Mouse (Mus musculus): ENCODE results near the gene Srpk2. TPM values are rescaled to one million over a fixed set of nuclear protein-coding genes. Genes with fewer than 3 reads are reported as not detected.
"Not testable (repeated sequence)": the region's sequence is repeated elsewhere in the genome, so short reads cannot be mapped to it uniquely, and the experiment has no call there.

The Srpk2 gene
- polyA plus RNA-seq (2015; fragmentation: Nextera tagmentation; extraction: Ambion mirVana) = 33.1 and 36.2 TPM in 2 replicates

DNA sequence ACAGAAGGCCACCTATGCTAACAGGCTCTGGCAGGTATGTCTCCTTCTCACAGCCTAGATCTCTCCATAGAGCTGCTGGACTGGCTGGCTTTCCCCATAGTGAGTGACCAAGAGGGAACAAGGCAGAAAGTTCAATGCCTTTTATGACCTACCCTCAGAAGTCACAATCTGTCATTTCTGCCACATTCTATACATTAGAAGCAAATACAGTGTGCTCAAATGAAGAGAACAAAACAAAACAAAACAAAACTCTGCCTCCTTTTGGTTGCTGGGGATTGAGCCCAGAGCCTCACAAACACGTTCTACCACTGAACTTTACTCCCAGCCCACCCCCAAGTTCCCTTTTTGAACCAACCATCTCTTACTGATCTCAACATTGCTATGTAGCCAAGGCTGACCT, at the start of gene Srpk2:
Gene Srpk2 (minus strand): TSS at position 101 of the 400 bp plus-strand sequence.
- ATAC-seq = no peak
- Histone ChIP-seq H3K4me3 (replicated peaks) (no peak within 1 kb of the TSS), H3K36me3 (no peaks in the 10 kb centered on the region), H3K9ac (no peak within 1 kb of the TSS), H3K27me3 (replicated peaks) (no peaks in the 10 kb centered on the region), H3K27ac (no peak within 1 kb of the TSS), H3K4me2 (replicated peaks) (no peak within 1 kb of the TSS), H3K4me1 (replicated peaks) (no peaks in the 10 kb centered on the region), H3K9me3 (no peaks in the 10 kb centered on the region)
- WGBS = 63% methylated on average over 1 of the region's 1 CpGs

DNA sequence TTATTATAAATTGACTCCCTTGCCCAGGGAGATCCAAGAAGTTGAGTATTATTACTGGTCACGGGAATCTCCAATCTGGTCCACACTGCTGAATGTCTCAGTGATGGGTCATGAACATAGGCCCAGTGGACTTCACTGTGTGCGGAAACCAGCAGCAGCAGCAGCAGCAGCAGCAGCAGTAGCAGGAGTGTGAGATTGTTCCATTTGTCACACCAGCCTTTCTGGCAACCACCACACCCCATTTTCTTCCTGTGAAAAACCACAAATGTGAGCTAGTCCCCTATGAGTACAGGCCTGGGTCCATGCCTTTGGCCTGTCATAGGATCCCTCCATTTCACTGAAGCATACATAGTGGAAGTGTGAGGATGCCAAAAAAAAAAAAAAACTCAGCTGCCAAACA, 37.5 kb upstream of the Srpk2 start:
- no peak for ATAC-seq
- no peaks in the 10 kb centered on the region for H3K27me3 ChIP-seq (replicated peaks)
- H3K4me3 ChIP-seq (replicated peaks) = no peak overlapping the region
- H3K36me3 ChIP-seq = no peaks in the 10 kb centered on the region
- H3K9me3 ChIP-seq = no peaks in the 10 kb centered on the region
- H3K9ac ChIP-seq = no peak overlapping the region
- no peaks in the 10 kb centered on the region for H3K4me1 ChIP-seq (replicated peaks)
- no peak overlapping the region for H3K4me2 ChIP-seq (replicated peaks)
- 81% methylated on average over 2 of the region's 2 CpGs for WGBS
- H3K27ac ChIP-seq = no peak overlapping the region

DNA sequence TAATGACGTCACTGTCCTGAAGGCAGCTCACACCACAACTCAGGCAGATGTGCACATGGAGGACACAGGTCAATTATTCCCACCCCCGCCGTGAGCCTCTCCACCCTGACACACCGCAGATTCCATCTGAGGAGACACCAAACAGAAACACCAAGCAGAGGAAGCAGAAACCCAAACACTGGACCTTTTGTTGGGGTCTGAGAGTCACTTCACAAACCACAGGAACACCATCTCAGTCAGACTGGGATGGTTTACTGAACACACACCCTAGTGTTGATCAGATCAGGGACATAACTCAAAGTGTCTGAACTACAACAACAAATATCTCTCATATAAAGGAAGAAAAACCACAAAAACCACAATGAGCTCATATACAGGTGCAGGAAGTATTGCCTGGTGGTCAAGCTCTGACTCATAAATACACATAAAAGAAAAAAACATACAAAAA, 34.5 kb upstream of the Srpk2 start:
- H3K27me3 ChIP-seq (replicated peaks) = no peaks in the 10 kb centered on the region
- H3K4me3 ChIP-seq (replicated peaks) = no peak overlapping the region
- no peak overlapping the region for H3K9ac ChIP-seq
- no peak for ATAC-seq
- H3K9me3 ChIP-seq = no peaks in the 10 kb centered on the region
- no peak overlapping the region for H3K4me2 ChIP-seq (replicated peaks)
- 66% methylated on average over 4 of the region's 4 CpGs for WGBS
- no peaks in the 10 kb centered on the region for H3K4me1 ChIP-seq (replicated peaks)
- no peaks in the 10 kb centered on the region for H3K36me3 ChIP-seq
- no peak overlapping the region for H3K27ac ChIP-seq

DNA sequence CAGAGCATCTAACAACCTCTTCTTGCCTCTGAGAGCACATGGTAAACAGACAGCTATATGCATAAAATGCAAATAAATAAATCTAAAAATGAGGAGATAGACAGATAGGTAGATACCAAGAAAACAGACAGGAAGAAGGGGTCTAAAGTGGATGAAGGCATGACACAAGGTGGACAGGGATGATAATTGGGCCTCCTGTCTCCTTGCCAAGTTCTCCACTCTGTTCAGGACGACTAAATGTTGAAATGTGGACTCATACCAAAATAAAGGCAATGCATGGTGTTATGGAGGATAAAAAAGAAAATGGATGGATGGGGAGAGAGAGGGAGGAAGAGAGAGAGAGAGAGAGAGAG, 33.7 kb upstream of the Srpk2 start:
- no peaks in the 10 kb centered on the region for H3K27me3 ChIP-seq (replicated peaks)
- no peak for ATAC-seq
- no peak overlapping the region for H3K4me2 ChIP-seq (replicated peaks)
- WGBS = 66% methylated on average over 1 of the region's 1 CpGs
- no peak overlapping the region for H3K27ac ChIP-seq
- no peaks in the 10 kb centered on the region for H3K9me3 ChIP-seq
- no peaks in the 10 kb centered on the region for H3K4me1 ChIP-seq (replicated peaks)
- no peak overlapping the region for H3K9ac ChIP-seq
- H3K36me3 ChIP-seq = no peaks in the 10 kb centered on the region
- no peak overlapping the region for H3K4me3 ChIP-seq (replicated peaks)

DNA sequence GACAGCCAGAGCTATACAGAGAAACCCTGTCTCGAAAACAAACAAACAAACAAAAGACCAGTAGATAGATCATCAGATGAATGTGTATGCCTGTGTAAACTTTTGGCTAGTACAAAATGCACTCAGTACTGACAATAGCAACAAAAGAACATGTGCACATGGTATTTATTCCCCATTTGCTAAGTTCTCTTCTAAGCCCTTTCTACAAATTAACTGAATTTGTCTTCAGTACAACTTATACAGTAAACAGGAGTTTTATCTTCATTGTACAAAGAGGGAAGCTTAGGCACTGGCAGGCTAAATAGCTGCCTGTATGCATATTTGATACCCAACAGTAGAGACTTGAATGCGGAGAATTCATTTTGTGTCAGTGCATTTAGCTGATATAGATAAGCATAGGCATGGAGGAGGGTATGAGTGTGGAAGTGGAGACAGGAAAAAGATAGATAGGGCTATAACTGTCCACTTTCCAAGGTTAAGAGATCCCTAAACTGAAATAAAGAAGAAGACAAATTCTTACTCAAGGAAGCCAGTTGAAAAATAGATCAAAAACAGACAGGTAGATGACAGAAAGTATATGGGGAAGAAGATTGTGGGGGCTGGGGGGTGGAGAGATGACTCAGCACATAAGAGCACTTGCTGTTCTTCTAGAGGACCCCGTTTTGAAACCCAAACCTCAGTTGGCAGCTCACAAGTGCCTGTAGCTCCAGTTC, 33.2 kb upstream of the Srpk2 start:
- H3K4me2 ChIP-seq (replicated peaks) = no peak overlapping the region
- H3K36me3 ChIP-seq = no peaks in the 10 kb centered on the region
- no peak overlapping the region for H3K9ac ChIP-seq
- no peak overlapping the region for H3K4me3 ChIP-seq (replicated peaks)
- no peak for ATAC-seq
- H3K4me1 ChIP-seq (replicated peaks) = no peaks in the 10 kb centered on the region
- no peak overlapping the region for H3K27ac ChIP-seq
- 78% methylated on average over 3 of the region's 3 CpGs for WGBS
- no peaks in the 10 kb centered on the region for H3K9me3 ChIP-seq
- no peaks in the 10 kb centered on the region for H3K27me3 ChIP-seq (replicated peaks)

DNA sequence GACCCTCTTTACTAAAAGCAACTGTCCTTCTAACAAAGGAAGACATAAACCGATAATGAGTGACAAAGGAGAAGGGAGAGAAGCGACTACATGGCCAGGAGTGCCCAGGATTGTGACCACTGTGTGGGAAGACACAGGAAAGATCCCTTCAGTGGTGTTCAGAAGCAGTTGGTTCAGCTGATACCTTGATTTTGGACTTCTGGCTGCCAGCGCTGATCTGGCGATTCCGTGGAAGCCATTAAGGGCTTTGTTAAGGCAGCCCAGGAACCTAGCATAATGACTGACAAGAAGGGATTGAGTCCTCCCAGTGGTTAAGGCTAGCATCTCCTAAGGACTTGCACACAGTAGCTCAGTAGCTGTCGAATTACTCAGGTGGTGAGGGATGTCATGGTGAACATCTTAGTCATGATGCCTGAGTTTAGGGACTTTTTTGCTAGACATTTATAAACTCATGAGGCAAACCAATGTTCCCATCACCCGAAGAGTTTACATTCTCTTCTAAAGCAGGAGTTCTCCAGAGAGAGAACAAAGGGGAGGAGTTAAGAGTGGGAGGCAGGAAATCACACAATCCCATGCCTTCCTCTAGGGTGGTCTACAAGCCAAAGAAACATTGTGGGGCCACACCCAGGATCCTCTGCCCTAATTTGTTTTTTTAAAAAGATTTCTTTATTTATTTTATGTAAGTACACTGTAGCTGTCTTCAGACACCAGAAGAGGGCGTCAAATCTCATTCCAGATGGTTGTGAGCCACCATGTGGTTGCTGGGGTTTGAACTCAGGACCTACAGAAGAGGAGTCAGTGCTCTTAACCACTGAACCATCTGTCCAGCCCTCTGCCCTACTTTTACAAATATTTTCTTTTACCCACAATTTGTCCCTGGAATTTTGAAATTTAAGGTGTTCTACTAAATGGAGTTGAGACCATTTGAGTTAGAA, 29.3 kb upstream of the Srpk2 start:
- Histone ChIP-seq H3K4me1 (replicated peaks) (no peaks in the 10 kb centered on the region), H3K4me2 (replicated peaks) (no peak overlapping the region), H3K36me3 (peaks cover 17% of the 10 kb centered on the region), H3K27me3 (replicated peaks) (no peaks in the 10 kb centered on the region), H3K9me3 (no peaks in the 10 kb centered on the region), H3K4me3 (replicated peaks) (no peak overlapping the region), H3K9ac (no peak overlapping the region), H3K27ac (no peak overlapping the region)
- WGBS = 89% methylated on average over 8 of the region's 8 CpGs
- ATAC-seq = no peak

DNA sequence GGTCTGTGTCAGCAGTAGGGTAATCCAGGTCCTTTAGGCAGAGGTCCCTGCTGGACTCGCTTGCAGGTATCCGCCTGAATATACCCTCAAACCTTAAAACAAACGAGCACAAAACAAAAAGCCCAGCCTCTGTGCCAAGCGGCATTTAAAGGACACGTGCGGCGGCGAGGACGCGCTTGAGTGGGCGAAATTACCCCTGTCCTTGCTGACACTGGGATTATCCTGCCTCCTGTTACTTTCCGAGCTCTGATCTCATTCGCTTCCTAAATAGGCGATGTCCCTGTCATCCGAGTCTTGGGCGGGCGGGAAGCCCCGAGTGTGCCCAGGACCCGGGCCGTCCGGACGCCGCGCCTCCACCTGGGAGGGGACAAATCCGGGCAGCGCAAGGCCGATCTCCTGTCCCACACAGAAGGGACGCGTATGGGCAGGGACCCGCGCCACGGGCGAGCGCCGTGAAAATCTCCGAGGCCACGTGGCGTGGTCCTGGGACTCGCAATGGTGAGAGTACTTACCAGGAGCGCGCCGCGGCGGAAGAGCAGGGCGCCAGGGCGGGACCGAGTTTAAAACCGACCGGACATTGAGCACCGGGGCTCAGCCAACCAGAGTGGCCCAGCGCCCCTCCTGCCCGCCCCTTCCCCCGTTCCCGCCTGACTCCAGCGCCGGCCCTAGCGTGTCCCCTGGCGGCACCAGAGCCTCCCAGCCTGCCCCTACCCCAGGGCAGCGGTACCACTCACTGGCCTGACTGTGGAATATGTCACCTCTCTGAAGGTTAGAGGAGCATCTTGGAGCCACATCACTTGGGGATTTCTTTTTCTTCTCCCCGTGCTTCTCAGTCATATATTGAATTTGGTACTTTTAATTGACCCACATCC, 27.9 kb upstream of the Srpk2 start:
- H3K36me3 ChIP-seq = peaks cover 26% of the 10 kb centered on the region
- H3K4me2 ChIP-seq (replicated peaks) = peak overlapping the region; percentile 71
- peak overlapping the region; percentile 56 for H3K27ac ChIP-seq
- peak overlapping the region; percentile 81 for H3K4me3 ChIP-seq (replicated peaks)
- H3K4me1 ChIP-seq (replicated peaks) = no peaks in the 10 kb centered on the region
- 5% methylated on average over 59 of the region's 60 CpGs for WGBS
- H3K9me3 ChIP-seq = 0 out of 2 replicates have a peak, but pooled peaks cover 3% of the 10 kb centered on the region
- peak overlapping the region; percentile 88 for H3K9ac ChIP-seq
- H3K27me3 ChIP-seq (replicated peaks) = no peaks in the 10 kb centered on the region
- ATAC-seq = peak; percentile 99

DNA sequence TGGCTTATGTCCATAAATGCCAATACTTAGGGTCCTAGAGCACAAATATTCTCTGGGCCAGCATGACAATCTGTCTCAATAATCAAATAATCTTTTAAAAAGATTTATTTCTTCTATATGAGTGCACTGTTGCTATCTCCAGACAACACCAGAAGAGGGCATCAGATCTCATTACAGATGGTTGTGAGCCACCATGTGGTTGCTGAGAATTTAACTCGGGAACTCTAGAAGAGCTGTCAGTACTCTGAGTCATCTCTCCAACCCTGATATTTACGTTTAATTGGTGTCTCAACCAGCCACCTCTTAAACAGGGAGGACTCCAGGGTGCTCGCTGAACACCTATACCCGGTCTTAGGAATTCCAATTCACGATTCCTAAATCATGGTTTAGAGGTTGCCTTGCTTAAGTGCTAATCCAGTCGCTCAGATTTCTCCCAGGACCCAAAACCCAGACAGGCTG, 27.3 kb upstream of the Srpk2 start:
- not testable (repeated sequence) for H3K4me1 ChIP-seq (replicated peaks); H3K27me3 ChIP-seq (replicated peaks); ATAC-seq; H3K9me3 ChIP-seq
- Histone ChIP-seq H3K4me3 (replicated peaks) (peak overlapping the region; percentile 81), H3K9ac (peak overlapping the region; percentile 88), H3K36me3 (peaks cover 32% of the 10 kb centered on the region), H3K27ac (peak overlapping the region; percentile 56), H3K4me2 (replicated peaks) (peak overlapping the region; percentile 71)
- WGBS = 50% methylated on average over 6 of the region's 6 CpGs

DNA sequence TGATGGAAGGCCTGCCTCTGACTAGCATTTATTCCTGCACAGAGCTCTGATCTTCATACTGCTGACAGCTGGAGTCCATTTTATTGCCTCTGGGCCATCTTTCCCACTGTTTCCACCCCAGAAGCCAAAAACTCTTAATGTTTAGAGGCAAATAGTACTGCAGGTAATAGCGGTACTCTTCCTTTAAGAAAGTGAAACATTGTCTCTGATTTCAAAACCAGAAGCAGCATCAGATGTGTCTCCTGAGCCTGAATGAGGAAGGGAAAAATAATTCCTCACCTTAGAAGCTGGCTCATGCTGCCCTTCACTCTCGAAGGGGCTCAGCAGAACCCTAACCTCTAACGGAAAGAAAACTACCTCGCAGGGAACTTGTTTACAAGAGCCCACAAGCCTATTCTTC, 26.8 kb upstream of the Srpk2 start:
- H3K27me3 ChIP-seq (replicated peaks) = no peaks in the 10 kb centered on the region
- H3K9me3 ChIP-seq = 0 out of 2 replicates have a peak, but pooled peaks cover 6% of the 10 kb centered on the region
- no peak for ATAC-seq
- H3K4me3 ChIP-seq (replicated peaks) = peak overlapping the region; percentile 81; the same call in 1 of the 2 replicates
- no peak overlapping the region for H3K9ac ChIP-seq
- H3K4me2 ChIP-seq (replicated peaks) = peak overlapping the region; percentile 71; the same call in 1 of the 2 replicates
- WGBS = 99% methylated on average over 4 of the region's 4 CpGs
- no peak overlapping the region for H3K27ac ChIP-seq
- H3K4me1 ChIP-seq (replicated peaks) = no peaks in the 10 kb centered on the region
- peaks cover 35% of the 10 kb centered on the region for H3K36me3 ChIP-seq

DNA sequence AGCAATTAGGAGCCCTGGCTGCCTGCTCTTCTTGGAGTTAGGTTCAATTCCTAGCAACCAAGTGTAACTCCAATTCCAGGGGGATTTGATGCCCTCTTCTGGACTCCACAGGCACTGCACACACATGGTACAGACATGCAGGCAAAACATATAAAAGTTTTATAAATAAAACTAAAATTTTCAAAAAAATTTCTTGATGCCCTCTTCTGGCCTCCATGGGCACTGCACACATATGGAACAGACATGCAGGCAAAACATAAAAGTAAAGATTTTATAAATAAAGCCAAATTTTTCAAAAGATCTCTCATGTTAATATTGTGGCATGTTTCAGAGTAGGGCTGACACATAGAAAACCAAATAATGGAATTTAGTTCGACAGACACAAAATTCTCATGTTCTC, 25.2 kb upstream of the Srpk2 start:
- H3K9ac ChIP-seq = no peak overlapping the region
- ATAC-seq = no peak
- H3K4me2 ChIP-seq (replicated peaks) = no peak overlapping the region
- H3K4me1 ChIP-seq (replicated peaks) = no peaks in the 10 kb centered on the region
- H3K36me3 ChIP-seq = peaks cover 38% of the 10 kb centered on the region
- H3K27me3 ChIP-seq (replicated peaks) = no peaks in the 10 kb centered on the region
- peaks cover 6% of the 10 kb centered on the region; the same call in 1 of the 2 replicates for H3K9me3 ChIP-seq
- no peak overlapping the region for H3K4me3 ChIP-seq (replicated peaks)
- H3K27ac ChIP-seq = no peak overlapping the region
- 96% methylated on average over 1 of the region's 1 CpGs for WGBS

DNA sequence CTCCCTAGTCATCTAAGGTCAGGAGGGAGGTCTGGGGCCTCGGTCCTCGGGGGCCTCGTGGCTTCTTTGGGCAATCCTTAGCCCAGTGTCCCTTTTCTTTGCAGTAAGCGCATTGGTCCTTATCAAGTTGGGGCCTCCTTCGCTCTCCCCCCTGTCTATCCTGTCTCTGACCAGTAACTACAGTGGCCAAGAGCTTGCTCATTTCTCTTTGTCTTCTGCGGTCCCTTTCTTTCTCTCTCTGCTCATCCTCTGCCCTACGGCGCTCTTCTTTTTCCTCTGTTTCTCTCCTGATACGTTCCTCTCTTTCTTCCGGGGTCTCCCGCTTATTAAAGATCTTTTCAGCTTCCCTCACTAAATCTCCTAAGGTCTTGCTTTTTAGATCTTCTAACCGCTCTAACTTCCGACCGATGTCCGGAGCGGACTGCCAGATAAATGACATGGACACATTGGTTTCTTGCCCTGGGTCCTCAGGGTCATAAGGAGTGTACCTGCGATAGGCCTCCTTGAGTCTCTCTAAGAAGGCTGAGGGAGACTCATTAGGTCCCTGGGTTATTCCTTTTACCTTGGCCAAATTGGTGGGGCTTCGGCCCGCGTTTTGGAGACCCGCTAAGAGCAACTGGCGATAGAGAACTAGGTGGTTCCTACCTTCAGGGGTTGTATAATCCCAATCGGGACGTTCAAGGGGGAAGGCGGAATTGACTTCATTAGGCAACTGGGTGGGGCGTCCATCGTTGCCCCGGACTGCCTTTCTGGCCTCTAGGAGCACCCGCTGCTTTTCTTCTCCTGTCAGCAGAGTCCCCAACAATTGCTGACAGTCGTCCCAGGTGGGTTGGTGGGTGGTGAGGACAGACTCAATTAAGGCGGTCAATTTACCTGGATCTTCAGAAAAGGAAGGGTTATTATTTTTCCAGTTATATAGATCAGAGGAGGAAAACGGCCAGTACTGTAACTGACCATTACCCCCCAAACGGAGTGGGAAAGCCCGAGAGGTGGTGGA, 22.5 kb upstream of the Srpk2 start:
- not testable (repeated sequence) for H3K4me1 ChIP-seq (replicated peaks); H3K4me2 ChIP-seq (replicated peaks); H3K27ac ChIP-seq; H3K27me3 ChIP-seq (replicated peaks); ATAC-seq; H3K9ac ChIP-seq; H3K4me3 ChIP-seq (replicated peaks)
- Histone ChIP-seq H3K36me3 (peaks cover 61% of the 10 kb centered on the region), H3K9me3 (peaks cover 19% of the 10 kb centered on the region; the same call in 1 of the 2 replicates)
- over 99% methylated on average over 34 of the region's 34 CpGs for WGBS

All from intestine, embryonic 15.5 days (tissue).